Mouse (Mus musculus): Measurements from ENCODE around the gene Ptprz1. TPM values are rescaled to one million over a fixed set of nuclear protein-coding genes. Genes with fewer than 3 reads are reported as not detected.

Ptprz1 gene
- 6.8 and 7.1 TPM in 2 replicates for polyA plus RNA-seq (2015; fragmentation: Nextera tagmentation; extraction: Ambion mirVana)

DNA sequence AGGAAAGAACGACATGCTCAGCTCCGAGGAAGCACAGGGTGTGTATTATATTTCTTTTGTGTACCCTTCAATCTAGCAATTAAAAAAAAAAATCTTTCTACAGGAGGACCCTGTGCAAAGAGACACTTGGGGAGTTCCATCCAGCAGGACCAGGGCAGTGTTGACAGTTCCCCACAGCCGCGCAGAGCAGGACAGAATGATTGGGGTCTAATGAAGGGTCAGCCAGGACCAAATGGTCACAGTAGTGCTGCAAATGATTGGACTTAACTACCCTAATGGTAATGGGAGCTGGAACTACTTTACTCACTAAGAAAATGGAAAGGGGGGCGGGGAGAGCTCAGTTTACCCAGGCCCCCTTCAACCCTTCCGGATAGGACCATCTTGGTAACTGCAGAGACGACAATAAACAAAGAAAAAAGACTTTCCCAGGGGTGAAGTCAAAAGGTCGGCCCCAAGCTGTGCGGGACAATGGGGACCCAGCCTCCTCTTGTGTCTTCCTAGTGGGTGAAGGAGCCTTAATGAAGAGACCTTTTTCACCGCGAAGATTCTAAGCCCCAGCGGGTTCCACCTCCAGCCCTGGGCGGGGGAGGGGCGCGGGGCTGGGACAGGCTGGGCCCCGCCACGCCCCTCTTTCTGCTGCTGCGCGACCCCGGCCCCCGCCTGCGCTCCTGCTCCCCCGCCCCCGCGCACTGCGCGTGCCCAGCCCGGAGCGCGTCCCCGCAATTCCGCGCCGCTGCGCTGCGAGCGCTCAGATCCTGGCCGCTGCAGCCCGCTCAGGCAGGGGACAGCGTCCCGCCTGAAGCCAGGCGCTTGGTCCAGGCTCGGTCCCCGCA lies at the start of gene Ptprz1:
Gene Ptprz1 (plus strand): TSS at position 722 of the 833 bp plus-strand sequence.
- ATAC-seq (ENCODE audit: insufficient read depth, low FRiP score): peak; percentile 88
- H3K4me2 ChIP-seq (ENCODE audit: low read depth, low read length): peak within 1 kb of the TSS; percentile 67
- WGBS: under 1% methylated on average over 39 of the region's 44 CpGs
- H3K4me1 ChIP-seq (ENCODE audit: control insufficient read depth, insufficient read depth, low read length): no peaks in the 10 kb centered on the region
- H3K9me3 ChIP-seq (replicated peaks; ENCODE audit: control insufficient read depth, low read length): no peaks in the 10 kb centered on the region
- no peak within 1 kb of the TSS for H3K27ac ChIP-seq (ENCODE audit: low read length)
- peaks cover 4% of the 10 kb centered on the region for H3K27me3 ChIP-seq (ENCODE audit: control insufficient read depth, insufficient read depth, low read length)
- H3K4me3 ChIP-seq (replicated peaks; ENCODE audit: low read length): peak within 1 kb of the TSS; percentile 56
- peak within 1 kb of the TSS; percentile 67 for H3K9ac ChIP-seq (ENCODE audit: low read length)
- no peaks in the 10 kb centered on the region for H3K36me3 ChIP-seq (ENCODE audit: control insufficient read depth, insufficient read depth, low read length)

DNA sequence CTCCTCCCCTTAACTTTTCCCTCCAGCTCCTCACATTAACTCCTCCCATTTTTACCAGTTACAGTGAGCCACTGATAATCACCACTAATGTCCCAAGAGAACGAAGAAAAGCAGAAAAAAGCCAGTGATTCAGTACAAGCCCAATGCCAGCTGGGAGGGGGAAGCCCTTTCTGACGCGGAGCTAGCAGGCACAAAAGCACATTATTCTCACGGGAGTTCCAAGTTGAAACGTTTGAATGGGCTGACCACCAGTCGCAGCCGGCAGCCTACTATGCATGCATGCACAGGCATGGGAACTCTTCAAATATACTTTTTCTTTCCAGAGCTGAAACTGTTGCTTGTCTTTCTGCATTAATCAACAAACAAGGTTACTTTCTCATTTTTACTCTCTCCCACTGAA lies 41.7 kb upstream of the Ptprz1 start:
- no peak for ATAC-seq (ENCODE audit: insufficient read depth, low FRiP score)
- H3K9me3 ChIP-seq (replicated peaks; ENCODE audit: control insufficient read depth, low read length): no peaks in the 10 kb centered on the region
- no peak overlapping the region for H3K9ac ChIP-seq (ENCODE audit: low read length)
- no peaks in the 10 kb centered on the region for H3K4me1 ChIP-seq (ENCODE audit: control insufficient read depth, insufficient read depth, low read length)
- H3K36me3 ChIP-seq (ENCODE audit: control insufficient read depth, insufficient read depth, low read length): no peaks in the 10 kb centered on the region
- H3K27ac ChIP-seq (ENCODE audit: low read length): no peak overlapping the region
- no peak overlapping the region for H3K4me3 ChIP-seq (replicated peaks; ENCODE audit: low read length)
- no peaks in the 10 kb centered on the region for H3K27me3 ChIP-seq (ENCODE audit: control insufficient read depth, insufficient read depth, low read length)
- H3K4me2 ChIP-seq (ENCODE audit: low read depth, low read length): no peak overlapping the region
- 44% methylated on average over 7 of the region's 7 CpGs for WGBS

DNA sequence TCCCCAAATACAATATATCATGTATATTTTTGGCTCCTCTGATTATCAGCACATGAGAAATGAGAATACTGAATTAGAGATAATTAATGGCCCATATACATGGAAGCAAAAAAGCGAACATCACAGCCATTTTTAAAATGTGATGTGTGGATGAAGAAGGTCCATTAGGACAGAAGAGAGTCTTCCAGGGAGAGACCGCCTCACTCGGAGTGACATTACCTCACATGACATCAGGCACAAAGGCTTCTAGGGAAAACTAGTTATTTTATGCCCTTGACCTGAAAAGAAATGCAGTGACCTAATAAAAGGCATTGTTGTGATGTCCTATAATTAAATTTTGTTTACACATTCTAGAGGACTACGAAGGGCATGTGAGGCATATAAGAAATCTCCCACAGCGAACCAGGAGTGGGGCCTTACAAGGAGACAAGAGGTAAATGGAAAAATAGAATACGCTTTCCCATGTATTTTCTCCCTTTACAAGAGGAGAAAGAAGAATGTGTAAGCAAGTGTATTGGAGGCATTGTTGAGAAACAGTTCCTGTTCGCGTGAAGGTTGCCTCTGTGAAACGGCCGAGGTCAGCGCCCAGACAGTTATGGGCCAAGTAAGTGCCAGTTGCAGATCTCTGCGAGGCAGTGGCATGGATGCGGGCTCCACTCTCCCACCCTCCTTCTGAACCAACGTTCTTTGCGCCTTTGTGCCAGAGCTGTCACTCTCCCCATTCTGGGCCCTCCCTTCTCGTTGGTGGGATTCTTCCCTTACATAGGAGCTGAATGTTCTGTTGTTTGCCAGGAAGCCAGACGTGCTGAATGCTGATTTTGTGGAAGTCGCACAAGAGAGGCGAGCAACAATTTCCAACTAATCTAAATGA lies 41.0 kb upstream of the Ptprz1 start:
- H3K4me3 ChIP-seq (replicated peaks; ENCODE audit: low read length): no peak overlapping the region
- no peak overlapping the region for H3K9ac ChIP-seq (ENCODE audit: low read length)
- H3K27ac ChIP-seq (ENCODE audit: low read length): no peak overlapping the region
- H3K36me3 ChIP-seq (ENCODE audit: control insufficient read depth, insufficient read depth, low read length): no peaks in the 10 kb centered on the region
- 78% methylated on average over 19 of the region's 19 CpGs for WGBS
- no peaks in the 10 kb centered on the region for H3K27me3 ChIP-seq (ENCODE audit: control insufficient read depth, insufficient read depth, low read length)
- no peak; the same call in 1 of the 2 replicates for ATAC-seq (ENCODE audit: insufficient read depth, low FRiP score)
- no peak overlapping the region for H3K4me2 ChIP-seq (ENCODE audit: low read depth, low read length)
- H3K4me1 ChIP-seq (ENCODE audit: control insufficient read depth, insufficient read depth, low read length): no peaks in the 10 kb centered on the region
- no peaks in the 10 kb centered on the region for H3K9me3 ChIP-seq (replicated peaks; ENCODE audit: control insufficient read depth, low read length)

DNA sequence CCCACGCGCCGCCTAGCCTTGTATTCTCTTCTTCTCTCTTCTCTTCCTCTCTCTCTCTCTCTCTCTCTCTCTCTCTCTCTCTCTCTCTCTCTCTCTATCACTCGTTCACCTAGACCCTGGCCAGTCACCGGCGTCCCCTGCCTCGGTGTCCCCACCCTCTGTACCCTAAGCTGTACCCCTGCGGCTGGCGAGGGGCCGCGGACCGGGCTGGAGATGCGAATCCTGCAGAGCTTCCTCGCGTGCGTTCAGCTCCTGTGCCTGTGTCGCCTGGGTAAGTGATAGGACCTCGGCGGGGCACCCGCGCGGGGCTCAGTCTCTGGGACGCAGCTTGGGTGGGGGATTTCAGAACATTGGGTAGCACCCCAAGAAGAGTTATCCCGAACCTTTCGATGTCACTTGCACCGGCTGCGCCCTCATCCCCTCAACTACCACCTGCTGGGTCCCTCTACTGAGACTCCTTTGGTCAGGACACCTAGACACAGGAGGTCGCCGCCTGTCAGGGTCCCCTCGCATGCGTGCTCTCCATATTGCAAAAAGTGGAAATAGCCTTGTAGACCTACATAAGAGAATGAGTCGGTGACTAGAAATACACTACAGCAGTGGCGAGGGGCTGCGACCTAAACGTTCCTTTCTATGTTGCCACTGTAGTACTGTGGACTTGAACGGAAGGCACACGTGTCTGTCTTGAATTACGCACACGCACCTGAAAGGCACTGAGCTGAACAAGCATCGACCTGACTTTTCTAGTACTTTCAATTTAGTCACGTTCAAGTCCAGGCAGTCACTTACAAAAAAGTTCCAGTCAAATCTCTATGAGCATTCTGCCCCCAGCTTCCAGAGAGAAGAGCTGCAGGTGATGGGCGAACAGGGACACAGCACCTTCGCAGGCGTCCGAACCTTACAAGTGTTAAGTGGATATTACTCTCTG lies 576 bp downstream of the Ptprz1 start:
- 2% methylated on average over 45 of the region's 45 CpGs for WGBS
- 0 out of 2 replicates have a peak, but pooled peaks have one; percentile 34 for ATAC-seq (ENCODE audit: insufficient read depth, low FRiP score)
- peak overlapping the region; percentile 67 for H3K4me2 ChIP-seq (ENCODE audit: low read depth, low read length)

DNA sequence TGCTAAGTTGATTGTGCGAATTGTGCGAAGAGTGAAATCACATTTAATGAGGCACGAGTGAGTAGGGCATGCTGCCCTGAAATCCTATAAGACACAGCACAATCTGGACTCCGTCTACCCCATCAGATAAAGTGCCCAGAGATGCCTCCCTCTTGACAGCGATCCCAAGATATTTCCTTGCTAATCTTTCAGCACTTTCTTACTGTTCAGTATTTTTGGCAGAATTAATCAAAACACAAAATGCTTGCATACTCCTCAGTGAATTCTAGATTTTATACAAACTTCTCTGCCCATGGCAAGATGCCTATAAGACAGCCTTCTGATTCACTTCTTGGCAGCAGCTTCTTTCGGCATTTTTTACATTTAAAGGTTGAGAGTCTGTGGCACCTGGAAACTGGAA lies 12.7 kb downstream of the Ptprz1 start:
- WGBS: 84% methylated on average over 6 of the region's 6 CpGs
- H3K4me2 ChIP-seq (ENCODE audit: low read depth, low read length): no peak overlapping the region
- no peak overlapping the region for H3K9ac ChIP-seq (ENCODE audit: low read length)

More for the DNA sequence above, 576 bp downstream of the Ptprz1 start:
- Histone ChIP-seq H3K4me3 (replicated peaks; ENCODE audit: low read length) (peak overlapping the region; percentile 56), H3K9me3 (replicated peaks; ENCODE audit: control insufficient read depth, low read length) (no peaks in the 10 kb centered on the region), H3K9ac (ENCODE audit: low read length) (peak overlapping the region; percentile 67), H3K4me1 (ENCODE audit: control insufficient read depth, insufficient read depth, low read length) (no peaks in the 10 kb centered on the region), H3K27me3 (ENCODE audit: control insufficient read depth, insufficient read depth, low read length) (peaks cover 4% of the 10 kb centered on the region), H3K27ac (ENCODE audit: low read length) (no peak overlapping the region), H3K36me3 (ENCODE audit: control insufficient read depth, insufficient read depth, low read length) (no peaks in the 10 kb centered on the region)

DNA sequence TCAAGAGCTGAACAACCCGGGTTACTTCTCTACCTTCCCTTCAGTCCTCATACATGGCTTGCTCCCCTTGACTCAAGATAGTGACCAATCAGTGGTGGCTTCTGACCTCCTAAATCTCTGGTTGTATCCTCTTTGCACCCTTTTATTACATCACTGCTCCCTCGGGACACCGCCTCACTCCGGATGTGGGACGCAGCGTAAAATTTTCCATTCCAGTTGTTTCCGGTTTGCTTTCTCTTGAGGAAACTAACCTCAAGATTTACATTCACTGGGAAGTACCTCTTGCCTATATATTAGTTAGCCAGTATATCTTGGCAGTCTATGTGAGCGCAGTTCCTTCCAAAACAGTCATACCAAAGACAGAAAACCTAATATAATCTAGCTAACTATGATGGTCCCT lies 14.0 kb downstream of the Ptprz1 start:
- no peaks in the 10 kb centered on the region for H3K36me3 ChIP-seq (ENCODE audit: control insufficient read depth, insufficient read depth, low read length)
- no peak overlapping the region for H3K27ac ChIP-seq (ENCODE audit: low read length)
- no peaks in the 10 kb centered on the region for H3K27me3 ChIP-seq (ENCODE audit: control insufficient read depth, insufficient read depth, low read length)
- no peak for ATAC-seq (ENCODE audit: insufficient read depth, low FRiP score)
- no peak overlapping the region for H3K9ac ChIP-seq (ENCODE audit: low read length)
- WGBS: 92% methylated on average over 8 of the region's 8 CpGs
- no peak overlapping the region for H3K4me2 ChIP-seq (ENCODE audit: low read depth, low read length)
- no peaks in the 10 kb centered on the region for H3K9me3 ChIP-seq (replicated peaks; ENCODE audit: control insufficient read depth, low read length)
- no peaks in the 10 kb centered on the region for H3K4me1 ChIP-seq (ENCODE audit: control insufficient read depth, insufficient read depth, low read length)
- H3K4me3 ChIP-seq (replicated peaks; ENCODE audit: low read length): no peak overlapping the region

More for the DNA sequence above, 12.7 kb downstream of the Ptprz1 start:
- Histone ChIP-seq H3K27ac (ENCODE audit: low read length) (no peak overlapping the region), H3K4me3 (replicated peaks; ENCODE audit: low read length) (no peak overlapping the region), H3K9me3 (replicated peaks; ENCODE audit: control insufficient read depth, low read length) (no peaks in the 10 kb centered on the region), H3K27me3 (ENCODE audit: control insufficient read depth, insufficient read depth, low read length) (no peaks in the 10 kb centered on the region), H3K36me3 (ENCODE audit: control insufficient read depth, insufficient read depth, low read length) (no peaks in the 10 kb centered on the region), H3K4me1 (ENCODE audit: control insufficient read depth, insufficient read depth, low read length) (no peaks in the 10 kb centered on the region)
- no peak for ATAC-seq (ENCODE audit: insufficient read depth, low FRiP score)

DNA sequence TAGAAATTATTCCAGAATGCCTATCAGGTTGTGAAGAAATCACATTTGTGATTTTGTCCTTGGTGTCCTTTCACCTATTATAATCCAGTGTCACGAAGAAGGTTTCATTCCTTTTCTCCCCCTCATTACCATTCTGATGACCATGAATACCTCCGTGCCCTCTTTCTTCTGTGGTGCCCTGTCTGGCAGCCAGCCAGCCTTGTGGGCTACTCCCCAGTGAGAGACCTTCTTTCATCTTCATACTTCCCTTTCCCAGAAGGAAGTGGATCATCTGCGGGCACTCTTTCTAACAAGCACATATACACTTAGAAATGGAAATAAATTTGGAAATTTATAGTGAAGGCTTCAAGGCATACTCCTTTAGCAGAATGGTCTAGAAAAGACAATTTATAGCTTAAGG lies 26.7 kb downstream of the Ptprz1 start:
- WGBS: 60% methylated on average over 3 of the region's 3 CpGs
- no peaks in the 10 kb centered on the region for H3K36me3 ChIP-seq (ENCODE audit: control insufficient read depth, insufficient read depth, low read length)
- no peaks in the 10 kb centered on the region for H3K4me1 ChIP-seq (ENCODE audit: control insufficient read depth, insufficient read depth, low read length)
- no peak for ATAC-seq (ENCODE audit: insufficient read depth, low FRiP score)
- H3K4me2 ChIP-seq (ENCODE audit: low read depth, low read length): no peak overlapping the region
- H3K9me3 ChIP-seq (replicated peaks; ENCODE audit: control insufficient read depth, low read length): no peaks in the 10 kb centered on the region
- no peak overlapping the region for H3K4me3 ChIP-seq (replicated peaks; ENCODE audit: low read length)
- H3K9ac ChIP-seq (ENCODE audit: low read length): no peak overlapping the region
- no peaks in the 10 kb centered on the region for H3K27me3 ChIP-seq (ENCODE audit: control insufficient read depth, insufficient read depth, low read length)
- H3K27ac ChIP-seq (ENCODE audit: low read length): no peak overlapping the region

DNA sequence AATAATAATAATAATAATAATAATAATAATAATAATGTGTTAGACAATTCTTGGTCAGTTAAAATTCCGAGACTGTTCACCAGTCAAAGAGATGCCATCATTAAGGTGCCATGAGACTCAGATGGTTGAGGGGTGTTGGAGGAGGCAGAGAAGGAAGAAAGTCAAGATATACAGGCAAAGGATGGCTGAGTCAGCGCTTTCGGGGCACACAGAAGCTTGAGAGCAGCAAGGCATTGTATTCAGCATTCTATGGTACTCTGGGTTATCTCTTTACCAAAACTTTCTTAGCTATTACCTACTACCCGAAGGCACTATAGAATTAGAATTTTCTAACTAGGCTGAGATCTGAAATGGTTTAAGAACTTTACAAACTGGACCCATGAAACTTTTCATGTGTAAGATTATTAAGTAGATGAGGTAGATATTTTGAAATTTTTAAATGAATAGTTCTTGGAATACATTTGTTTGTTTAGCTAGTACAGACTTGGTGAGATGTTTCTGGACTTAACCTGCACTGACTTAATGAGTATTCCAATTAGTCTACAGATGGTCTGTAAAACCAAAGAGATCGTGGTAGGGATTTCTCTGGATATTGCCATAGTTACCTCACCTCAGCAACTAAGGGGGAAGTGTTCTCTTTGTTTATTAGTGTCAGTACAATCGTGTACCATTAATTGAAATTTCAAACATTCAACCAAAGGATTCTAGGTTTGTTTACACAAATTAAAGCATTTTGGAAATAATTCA lies 33.4 kb downstream of the Ptprz1 start:
- no peaks in the 10 kb centered on the region for H3K4me1 ChIP-seq (ENCODE audit: control insufficient read depth, insufficient read depth, low read length)
- no peak for ATAC-seq (ENCODE audit: insufficient read depth, low FRiP score)
- no peak overlapping the region for H3K4me3 ChIP-seq (replicated peaks; ENCODE audit: low read length)
- WGBS: 74% methylated on average over 6 of the region's 6 CpGs
- H3K27ac ChIP-seq (ENCODE audit: low read length): no peak overlapping the region
- H3K4me2 ChIP-seq (ENCODE audit: low read depth, low read length): no peak overlapping the region
- H3K27me3 ChIP-seq (ENCODE audit: control insufficient read depth, insufficient read depth, low read length): no peaks in the 10 kb centered on the region
- no peaks in the 10 kb centered on the region for H3K36me3 ChIP-seq (ENCODE audit: control insufficient read depth, insufficient read depth, low read length)
- no peaks in the 10 kb centered on the region for H3K9me3 ChIP-seq (replicated peaks; ENCODE audit: control insufficient read depth, low read length)
- no peak overlapping the region for H3K9ac ChIP-seq (ENCODE audit: low read length)

Measured in stomach, embryonic 16.5 days (tissue).